In the genomic region with DNA sequence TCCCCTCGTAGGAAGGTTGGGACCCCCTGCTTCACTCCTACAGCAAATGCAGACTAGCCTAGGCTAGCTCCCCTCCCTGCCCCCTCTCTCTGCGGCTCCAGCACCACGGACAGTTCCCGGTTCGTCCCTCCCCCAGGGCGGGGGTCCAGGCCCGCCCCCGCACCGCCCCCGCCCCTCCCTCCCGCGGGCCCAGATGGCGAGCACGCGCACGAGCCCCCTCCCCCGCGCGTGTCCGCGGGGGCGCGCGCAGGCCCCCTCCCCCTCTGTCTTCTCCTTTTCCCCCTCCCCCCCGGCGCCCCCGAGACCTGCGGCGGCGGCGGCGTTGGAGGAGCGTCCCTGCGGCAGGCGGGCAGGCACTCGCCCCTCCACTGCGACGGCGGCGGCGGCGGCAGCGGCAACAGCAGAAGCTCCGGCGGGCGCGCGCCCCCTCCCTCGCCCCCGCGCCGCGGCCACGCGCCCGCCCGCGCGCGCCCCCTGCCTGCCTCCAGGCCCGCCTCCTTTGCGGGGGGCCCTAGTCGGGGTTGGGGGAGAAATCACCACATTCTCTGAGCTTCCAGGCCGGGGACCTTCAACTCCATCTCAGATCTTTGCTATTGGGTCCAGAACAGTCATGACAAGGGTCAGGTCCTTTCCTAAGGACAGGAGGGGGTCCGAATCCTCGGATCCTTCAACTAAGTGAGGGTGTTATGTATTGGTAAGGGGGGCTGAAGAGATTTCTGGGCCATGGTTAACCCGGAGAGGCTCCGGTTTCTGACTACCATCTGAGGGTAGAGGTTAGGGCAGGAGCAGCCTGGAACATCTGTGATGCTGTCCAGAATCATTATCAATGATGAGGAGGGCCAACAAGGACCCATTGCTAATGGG, we compare ENCODE assay signal across 8 mouse cellular contexts. TPM values are rescaled to one million over a fixed set of nuclear protein-coding genes. Genes with fewer than 3 reads are reported as not detected.
A peak's percentile ranks its signal among the peaks of the same experiment; 100 is the strongest.
DNase-seq lines count a peak whose midpoint lies in the region; ATAC-seq and TF ChIP-seq lines count a peak whose summit lies in the region.

No protein-coding gene starts in this region.

- no peak overlapping the region for H3K27ac ChIP-seq in embryonic facial prominence, embryonic 12.5 days
- no peak overlapping the region for H3K27ac ChIP-seq in intestine, embryonic 16.5 days (ENCODE audit: low read length)
- no peak overlapping the region for H3K27ac ChIP-seq in stomach, postnatal 0 days (replicated peaks)

- ATAC-seq in embryonic facial prominence, embryonic 12.5 days (ENCODE audit: insufficient number of reproducible peaks, insufficient read depth, low FRiP score, low TSS enrichment) = no peak
- ATAC-seq in intestine, embryonic 16.5 days = 0 out of 2 replicates have a peak, but pooled peaks have one; percentile 13
- ATAC-seq in megakaryocyte-erythroid progenitor cell, adult 5-6 weeks (replicated peaks; ENCODE audit: low FRiP score, low TSS enrichment, poor library complexity, severe bottlenecking) = 0 out of 2 replicates have a peak, but pooled peaks have one; percentile 26
- no peak for ATAC-seq in stomach, postnatal 0 days (ENCODE audit: low FRiP score, low TSS enrichment)

- intact Hi-C loops in gastrocnemius, postnatal 36 days (cut with DNase I) = no loop called here

- peak overlapping the region; percentile 50 for H3K4me3 ChIP-seq in embryonic facial prominence, embryonic 12.5 days
- peak overlapping the region; percentile 56 for H3K4me3 ChIP-seq in intestine, embryonic 16.5 days (ENCODE audit: low read length)
- peak overlapping the region; percentile 43 for H3K4me3 ChIP-seq in stomach, postnatal 0 days (ENCODE audit: low read depth, low read length)

- H3K4me2 ChIP-seq in embryonic facial prominence, embryonic 12.5 days (replicated peaks) = peak overlapping the region; percentile 80
- H3K4me2 ChIP-seq in intestine, embryonic 16.5 days (ENCODE audit: low read depth, low read length) = peak overlapping the region; percentile 87
- H3K4me2 ChIP-seq in stomach, postnatal 0 days (replicated peaks; ENCODE audit: low read depth) = peak overlapping the region; percentile 68

- DNase-seq in left cerebral cortex, adult 18-20 months (ENCODE audit: low spot score in 2 of 2) = peak; percentile 49 to 61
- no peak for DNase-seq in left cerebral cortex, adult 11 months (ENCODE audit: low spot score)
- peak; percentile 61 for DNase-seq in brain, adult 2 months (ENCODE audit: low read depth, low spot score)
- peak; percentile 30 for DNase-seq in stomach, postnatal 0 days (ENCODE audit: low spot score)
- no peak for DNase-seq in gastrocnemius, postnatal 36 days

- H3K36me3 ChIP-seq in embryonic facial prominence, embryonic 12.5 days = no peaks in the 10 kb centered on the region
- H3K36me3 ChIP-seq in intestine, embryonic 16.5 days (ENCODE audit: control insufficient read depth, insufficient read depth, low read length) = no peaks in the 10 kb centered on the region
- H3K36me3 ChIP-seq in stomach, postnatal 0 days (ENCODE audit: control insufficient read depth, insufficient read depth, low read length) = no peaks in the 10 kb centered on the region

- no peaks in the 10 kb centered on the region for H3K4me1 ChIP-seq in embryonic facial prominence, embryonic 12.5 days
- peaks cover 10% of the 10 kb centered on the region for H3K4me1 ChIP-seq in intestine, embryonic 16.5 days (ENCODE audit: control insufficient read depth, insufficient read depth, low read length)
- no peaks in the 10 kb centered on the region for H3K4me1 ChIP-seq in stomach, postnatal 0 days (replicated peaks; ENCODE audit: control insufficient read depth, insufficient read depth)

- peaks cover 89% of the 10 kb centered on the region for H3K27me3 ChIP-seq in embryonic facial prominence, embryonic 12.5 days
- peaks cover 45% of the 10 kb centered on the region for H3K27me3 ChIP-seq in intestine, embryonic 16.5 days (replicated peaks; ENCODE audit: control insufficient read depth, insufficient read depth, low read length)
- peaks cover 3% of the 10 kb centered on the region; the same call in 1 of the 2 replicates for H3K27me3 ChIP-seq in stomach, postnatal 0 days (ENCODE audit: control insufficient read depth, insufficient read depth, low read length)

- TF ChIP-seq EP300 in stomach, postnatal 0 days (optimal IDR thresholded peaks at IDR 0.05) = no peak

- WGBS in embryonic facial prominence, embryonic 12.5 days = 1% methylated on average over 41 of the region's 68 CpGs
- WGBS in intestine, embryonic 16.5 days = 2% methylated on average over 54 of the region's 68 CpGs
- WGBS in stomach, postnatal 0 days = 6% methylated on average over 26 of the region's 68 CpGs

- H3K9me3 ChIP-seq in embryonic facial prominence, embryonic 12.5 days = no peaks in the 10 kb centered on the region
- H3K9me3 ChIP-seq in intestine, embryonic 16.5 days (ENCODE audit: control insufficient read depth, low read length) = no peaks in the 10 kb centered on the region
- H3K9me3 ChIP-seq in stomach, postnatal 0 days (ENCODE audit: control insufficient read depth, low read length) = no peaks in the 10 kb centered on the region

- TF ChIP-seq CTCF in stomach, postnatal 0 days (IDR thresholded peaks at IDR 0.05; ENCODE audit: low read depth) = no peak

- H3K9ac ChIP-seq in embryonic facial prominence, embryonic 12.5 days = peak overlapping the region; percentile 54; the same call in 1 of the 2 replicates
- peak overlapping the region; percentile 54; the same call in 1 of the 2 replicates for H3K9ac ChIP-seq in intestine, embryonic 16.5 days (ENCODE audit: low read depth, low read length)
- peak overlapping the region; percentile 41 for H3K9ac ChIP-seq in stomach, postnatal 0 days (ENCODE audit: low read length)

RNA-seq across cellular contexts. Expression of a gene that starts 39.2 kb away (rescaled TPM):
- not detected for total RNA-seq in left cerebral cortex, adult 18-20 months (2021)
- polyA plus RNA-seq in embryonic facial prominence, embryonic 12.5 days (2016; fragmentation: Nextera tagmentation; extraction: Ambion mirVana) = 0.58 and 0.94 TPM in 2 replicates
- polyA plus RNA-seq in intestine, embryonic 16.5 days (2015; fragmentation: Nextera tagmentation; extraction: Ambion mirVana) = 1.6 TPM in 1 of 2 replicates, not detected in the other
- total RNA-seq in megakaryocyte-erythroid progenitor cell, adult 5-6 weeks (2014; fragmentation: Nextera tagmentation) = not detected in 2 replicates
- not detected in 2 replicates for total RNA-seq in megakaryocyte-erythroid progenitor cell, adult 5-6 weeks (2017)
- 0.28 and 0.57 TPM in 2 replicates for polyA plus RNA-seq in stomach, postnatal 0 days (2015; fragmentation: Nextera tagmentation; extraction: Ambion mirVana)
- total RNA-seq in gastrocnemius, postnatal 36 days (2021) = not detected

RNA-seq across cellular contexts. Expression of a gene that starts 40.6 kb away (rescaled TPM):
- 10 to 100 TPM; 27.9 to 33.2 TPM for total RNA-seq in left cerebral cortex, adult 18-20 months (2021)
- polyA plus RNA-seq in embryonic facial prominence, embryonic 12.5 days (2016; fragmentation: Nextera tagmentation; extraction: Ambion mirVana) = 75.8 and 83.2 TPM in 2 replicates
- polyA plus RNA-seq in intestine, embryonic 16.5 days (2015; fragmentation: Nextera tagmentation; extraction: Ambion mirVana) = 35.6 and 37.8 TPM in 2 replicates
- 39.2 and 72.7 TPM in 2 replicates for total RNA-seq in megakaryocyte-erythroid progenitor cell, adult 5-6 weeks (2014; fragmentation: Nextera tagmentation)
- total RNA-seq in megakaryocyte-erythroid progenitor cell, adult 5-6 weeks (2017) = 20.6 and 35.1 TPM in 2 replicates
- polyA plus RNA-seq in stomach, postnatal 0 days (2015; fragmentation: Nextera tagmentation; extraction: Ambion mirVana) = 26.3 and 27.3 TPM in 2 replicates
- 1 to 10 TPM; 1.7 to 2.1 TPM for total RNA-seq in gastrocnemius, postnatal 36 days (2021)

RNA-seq across cellular contexts. Expression of a gene that starts 51.1 kb away (rescaled TPM):
- total RNA-seq in left cerebral cortex, adult 18-20 months (2021) = 100 to 1,000 TPM; 139 to 142 TPM
- polyA plus RNA-seq in embryonic facial prominence, embryonic 12.5 days (2016; fragmentation: Nextera tagmentation; extraction: Ambion mirVana) = 0.27 and 0.51 TPM in 2 replicates
- polyA plus RNA-seq in intestine, embryonic 16.5 days (2015; fragmentation: Nextera tagmentation; extraction: Ambion mirVana) = 0.36 and 0.44 TPM in 2 replicates
- total RNA-seq in megakaryocyte-erythroid progenitor cell, adult 5-6 weeks (2014; fragmentation: Nextera tagmentation) = 0.09 and 0.37 TPM in 2 replicates
- 0.15 TPM in 1 of 2 replicates, not detected in the other for total RNA-seq in megakaryocyte-erythroid progenitor cell, adult 5-6 weeks (2017)
- polyA plus RNA-seq in stomach, postnatal 0 days (2015; fragmentation: Nextera tagmentation; extraction: Ambion mirVana) = 0.24 and 0.25 TPM in 2 replicates
- under 1 TPM in 1 of 2 experiments, not detected in 1; 0.03 TPM for total RNA-seq in gastrocnemius, postnatal 36 days (2021)

RNA-seq across cellular contexts. Expression of a gene that starts 51.4 kb away (rescaled TPM):
- total RNA-seq in left cerebral cortex, adult 18-20 months (2021) = 10 to 100 TPM; 20.8 to 21.3 TPM
- polyA plus RNA-seq in embryonic facial prominence, embryonic 12.5 days (2016; fragmentation: Nextera tagmentation; extraction: Ambion mirVana) = 34.5 and 36.8 TPM in 2 replicates
- polyA plus RNA-seq in intestine, embryonic 16.5 days (2015; fragmentation: Nextera tagmentation; extraction: Ambion mirVana) = 75.6 and 89.7 TPM in 2 replicates
- 667 and 741 TPM in 2 replicates for total RNA-seq in megakaryocyte-erythroid progenitor cell, adult 5-6 weeks (2014; fragmentation: Nextera tagmentation)
- 183 and 213 TPM in 2 replicates for total RNA-seq in megakaryocyte-erythroid progenitor cell, adult 5-6 weeks (2017)
- polyA plus RNA-seq in stomach, postnatal 0 days (2015; fragmentation: Nextera tagmentation; extraction: Ambion mirVana) = 97.3 and 103 TPM in 2 replicates
- total RNA-seq in gastrocnemius, postnatal 36 days (2021) = 10 to 100 TPM; 10.9 to 12.7 TPM

RNA-seq across cellular contexts. Expression of a gene that starts 58.9 kb away (rescaled TPM):
- total RNA-seq in left cerebral cortex, adult 18-20 months (2021) = 10 to 100 TPM; 42.2 to 46.6 TPM
- 15.9 and 16.8 TPM in 2 replicates for polyA plus RNA-seq in embryonic facial prominence, embryonic 12.5 days (2016; fragmentation: Nextera tagmentation; extraction: Ambion mirVana)
- 70.2 and 79.2 TPM in 2 replicates for polyA plus RNA-seq in intestine, embryonic 16.5 days (2015; fragmentation: Nextera tagmentation; extraction: Ambion mirVana)
- total RNA-seq in megakaryocyte-erythroid progenitor cell, adult 5-6 weeks (2014; fragmentation: Nextera tagmentation) = 0.39 TPM in 1 of 2 replicates, not detected in the other
- 0.05 and 1.4 TPM in 2 replicates for total RNA-seq in megakaryocyte-erythroid progenitor cell, adult 5-6 weeks (2017)
- 81.0 and 94.8 TPM in 2 replicates for polyA plus RNA-seq in stomach, postnatal 0 days (2015; fragmentation: Nextera tagmentation; extraction: Ambion mirVana)
- 10 to 100 TPM; 62.1 to 65.3 TPM for total RNA-seq in gastrocnemius, postnatal 36 days (2021)

Comparison
In these comparisons a context has a peak if more than half of its experiments do, and no peak if none do; other contexts are left out.
1. DNase-seq: peak in left cerebral cortex, adult 18-20 months (2 of 2), brain, adult 2 months (single experiment) and stomach, postnatal 0 days (single experiment); none in left cerebral cortex, adult 11 months (single experiment) and gastrocnemius, postnatal 36 days (0 of 2).
2. ATAC-seq: peak in intestine, embryonic 16.5 days (single experiment) and megakaryocyte-erythroid progenitor cell, adult 5-6 weeks (single experiment); none in embryonic facial prominence, embryonic 12.5 days (single experiment) and stomach, postnatal 0 days (single experiment).
3. RNA of a gene that starts 40.6 kb away (total RNA-seq): 20.6 to 72.7 TPM in megakaryocyte-erythroid progenitor cell, adult 5-6 weeks and 27.9 to 33.2 TPM in left cerebral cortex, adult 18-20 months; 1.7 to 2.1 TPM in gastrocnemius, postnatal 36 days; every median in the first group is over 4 times any median in the second.
4. RNA of a gene that starts 51.1 kb away (total RNA-seq): 139 to 142 TPM in left cerebral cortex, adult 18-20 months; 0.09 to 0.37 TPM in megakaryocyte-erythroid progenitor cell, adult 5-6 weeks and 0.03 TPM in gastrocnemius, postnatal 36 days; every median in the first group is over 100 times any median in the second.
5. Peak in every context shown above with its lines, with median percentiles within 50 percentile points of each other: H3K4me2 ChIP-seq, H3K4me3 ChIP-seq and H3K9ac ChIP-seq.